Mouse (Mus musculus) ES-Bruce4 (cell line): Measurements from ENCODE around the gene Nnmt.

Experiments
- CTCF ChIP-seq: IDR thresholded peaks from one replicate; pipeline ENCODE4 v1.8.1; 2011; ENCODE audit warnings: low read depth, low read length
- EP300 ChIP-seq: IDR thresholded peaks from 2 replicates; pipeline ENCODE4 v1.6.1; 2011; ENCODE audit warnings: low read depth, low read length; ENCODE audit not compliant: insufficient read depth
- POLR2A ChIP-seq: IDR thresholded peaks from one replicate; pipeline ENCODE4 v1.8.1; 2011; ENCODE audit warnings: low read length; ENCODE audit not compliant: insufficient read depth

GRCm38 (mm10) chr9:48562388-48562787, 42.6 kb downstream of the Nnmt start:
- TF ChIP-seq CTCF (no peak), POLR2A (no peak), EP300 (no peak)
